9 mouse cellular contexts compared by ENCODE assay signal in the genomic region with DNA sequence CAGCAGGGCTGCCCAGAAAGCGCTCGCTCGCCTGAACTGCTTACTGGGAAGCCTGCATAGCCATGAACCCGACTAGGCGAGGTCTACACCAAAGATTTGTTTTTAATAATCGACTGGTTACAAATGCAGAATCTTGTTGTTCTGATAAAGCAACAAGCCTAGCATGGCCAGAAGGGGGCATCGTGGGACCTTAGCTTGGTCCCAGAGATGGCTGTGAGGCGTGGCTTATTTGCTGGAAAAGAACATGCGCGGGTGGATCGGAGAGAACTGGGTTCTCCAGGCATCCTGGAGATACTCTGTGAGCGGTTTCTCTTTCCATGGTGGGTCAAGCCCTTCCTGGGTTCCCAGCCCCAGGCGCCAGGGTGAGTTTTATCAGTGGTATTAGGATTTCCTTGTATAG. TPM values are rescaled to one million over a fixed set of nuclear protein-coding genes. Genes with fewer than 3 reads are reported as not detected.
A peak's percentile ranks its signal among the peaks of the same experiment; 100 is the strongest.
DNase-seq lines count a peak whose midpoint lies in the region; ATAC-seq and TF ChIP-seq lines count a peak whose summit lies in the region.
"Had no signal": no experiment of that assay in that cellular context is flagged by ENCODE, and none has a peak within 500 bp of the region (broad histone marks: within the 10 kb centered on the region; RNA-seq: fewer than 3 reads in every experiment).

No protein-coding gene starts in this region.

- H3K4me3 ChIP-seq in MEL (ENCODE audit: control insufficient read depth in 1 of 2, insufficient read depth in 1 of 2, low read depth in 2 of 2, low read length in 2 of 2): no peak overlapping the region
- no peak overlapping the region for H3K4me3 ChIP-seq in heart, embryonic 13.5 days
- H3K4me3 ChIP-seq in midbrain, embryonic 14.5 days (replicated peaks; ENCODE audit: low read depth, low read length): no peak overlapping the region

- no peaks in the 10 kb centered on the region for H3K79me2 ChIP-seq in MEL (ENCODE audit: control insufficient read depth, insufficient read depth, low read length, poor library complexity)

- H3K4me2 ChIP-seq in heart, embryonic 13.5 days: peak overlapping the region; percentile 22; the same call in 1 of the 2 replicates
- H3K4me2 ChIP-seq in midbrain, embryonic 14.5 days (ENCODE audit: low read length): peak overlapping the region; percentile 24; the same call in 1 of the 2 replicates

- H3K27ac ChIP-seq in MEL (ENCODE audit: control insufficient read depth, low read depth, low read length): no peak overlapping the region
- no peak overlapping the region for H3K27ac ChIP-seq in heart, embryonic 13.5 days (replicated peaks)
- no peak overlapping the region for H3K27ac ChIP-seq in midbrain, embryonic 14.5 days (replicated peaks; ENCODE audit: low read depth, low read length)

- H3K4me1 ChIP-seq in MEL (ENCODE audit: control insufficient read depth in 1 of 2, insufficient read depth in 2 of 2, low read length in 2 of 2): no peaks in the 10 kb centered on the region
- no peaks in the 10 kb centered on the region for H3K4me1 ChIP-seq in heart, embryonic 13.5 days
- no peaks in the 10 kb centered on the region for H3K4me1 ChIP-seq in midbrain, embryonic 14.5 days (ENCODE audit: control insufficient read depth, insufficient read depth, low read length)

- no peak for TF ChIP-seq RAD21 in MEL (IDR thresholded peaks at IDR 0.05; ENCODE audit: low read depth, low read length)

- TF ChIP-seq POLR2A in MEL (IDR thresholded peaks at IDR 0.05; ENCODE audit: control insufficient read depth in 1 of 2, insufficient read depth in 1 of 2, low read depth in 1 of 2, low read length in 2 of 2, poor library complexity in 1 of 2): no peak

- H3K9ac ChIP-seq in MEL (ENCODE audit: control insufficient read depth, low read depth, low read length, poor library complexity, severe bottlenecking): no peak overlapping the region
- H3K9ac ChIP-seq in heart, embryonic 13.5 days: no peak overlapping the region
- H3K9ac ChIP-seq in midbrain, embryonic 14.5 days (replicated peaks; ENCODE audit: low read length): no peak overlapping the region

- no peak for ATAC-seq in heart, embryonic 13.5 days (ENCODE audit: extremely low read depth, insufficient number of reproducible peaks, low FRiP score, low TSS enrichment)
- no peak for ATAC-seq in midbrain, embryonic 14.5 days (ENCODE audit: low FRiP score, low TSS enrichment)
- no peak for ATAC-seq in erythroid progenitor cell, adult 5-6 weeks (replicated peaks; ENCODE audit: low FRiP score, poor library complexity, severe bottlenecking)

- TF ChIP-seq CTCF in MEL (IDR thresholded peaks at IDR 0.05 in 2 of 3, conservative IDR thresholded peaks at IDR 0.05 in 1 of 3; ENCODE audit: control insufficient read depth in 1 of 3, insufficient read depth in 1 of 3, low read depth in 2 of 3, low read length in 3 of 3, poor library complexity in 1 of 3, severe bottlenecking in 1 of 3): peak in 2 of 3 experiments; percentile 19 to 28; a peak in 2 of 6 replicates

- no peaks in the 10 kb centered on the region for H3K9me3 ChIP-seq in MEL (replicated peaks; ENCODE audit: insufficient read depth, low read length)
- no peaks in the 10 kb centered on the region for H3K9me3 ChIP-seq in heart, embryonic 13.5 days
- H3K9me3 ChIP-seq in midbrain, embryonic 14.5 days (ENCODE audit: control insufficient read depth, low read length): no peaks in the 10 kb centered on the region

- WGBS in heart, embryonic 13.5 days: 33% methylated on average over 13 of the region's 13 CpGs
- 33% methylated on average over 13 of the region's 13 CpGs for WGBS in midbrain, embryonic 14.5 days

- H3K27me3 ChIP-seq in MEL (ENCODE audit: control insufficient read depth in 1 of 2, insufficient read depth in 2 of 2, low read length in 2 of 2): no peaks in the 10 kb centered on the region; a peak in 2 of 4 replicates
- H3K27me3 ChIP-seq in heart, embryonic 13.5 days (replicated peaks): no peaks in the 10 kb centered on the region
- no peaks in the 10 kb centered on the region for H3K27me3 ChIP-seq in midbrain, embryonic 14.5 days (ENCODE audit: control insufficient read depth, insufficient read depth, low read length)

- DNase-seq in adrenal gland, adult (ENCODE audit: inconsistent age in 2 of 2, low spot score in 1 of 2): peak; percentile 23 to 53
- no peak for DNase-seq in adrenal gland, postnatal 4 days (ENCODE audit: low spot score in 2 of 2)
- no peak for DNase-seq in MEL (ENCODE audit: low read depth, low spot score)
- DNase-seq in cerebellum, postnatal 36 days: peak; percentile 44 to 48
- DNase-seq in layer of hippocampus, adult 9-11 months: peak; percentile 84
- DNase-seq in midbrain, embryonic 14.5 days: peak; percentile 83

- no peaks in the 10 kb centered on the region for H3K36me3 ChIP-seq in MEL (ENCODE audit: control insufficient read depth in 1 of 2, insufficient read depth in 2 of 2, low read length in 2 of 2)
- H3K36me3 ChIP-seq in heart, embryonic 13.5 days: no peaks in the 10 kb centered on the region
- no peaks in the 10 kb centered on the region for H3K36me3 ChIP-seq in midbrain, embryonic 14.5 days (ENCODE audit: control insufficient read depth, insufficient read depth, low read length)

- no peak for TF ChIP-seq EP300 in MEL (IDR thresholded peaks at IDR 0.05; ENCODE audit: low read depth in 1 of 2, low read length in 2 of 2)

TF ChIP-seq in MEL, 35 proteins besides CTCF, POLR2A, EP300 and RAD21:
- TF ChIP-seq CHD1 (IDR thresholded peaks at IDR 0.05; ENCODE audit: low read depth, low read length): no peak
- TF ChIP-seq SIN3A (IDR thresholded peaks at IDR 0.05; ENCODE audit: low read length): no peak
- TF ChIP-seq ZKSCAN1 (IDR thresholded peaks at IDR 0.05; ENCODE audit: low read depth, low read length): no peak
- TF ChIP-seq CHD2 (IDR thresholded peaks at IDR 0.05; ENCODE audit: low read length): no peak
- TF ChIP-seq HCFC1 (IDR thresholded peaks at IDR 0.05; ENCODE audit: low read depth, low read length): no peak
- no peak for TF ChIP-seq TAL1 (IDR thresholded peaks at IDR 0.05; ENCODE audit: low read length)
- no peak for TF ChIP-seq ZC3H11A (IDR thresholded peaks at IDR 0.05; ENCODE audit: low read depth, low read length)
- no peak for TF ChIP-seq ELF1 (IDR thresholded peaks at IDR 0.05; ENCODE audit: low read depth, low read length)
- no peak for TF ChIP-seq SMC3 (IDR thresholded peaks at IDR 0.05; ENCODE audit: low read depth, low read length)
- no peak for TF ChIP-seq USF2 (IDR thresholded peaks at IDR 0.05; ENCODE audit: borderline replicate concordance in 1 of 2, insufficient read depth in 1 of 2, low read depth in 1 of 2, low read length in 2 of 2)
- TF ChIP-seq NELFE (IDR thresholded peaks at IDR 0.05; ENCODE audit: low read depth, low read length): no peak
- no peak for TF ChIP-seq TCF12 (IDR thresholded peaks at IDR 0.05; ENCODE audit: low read depth, low read length)
- TF ChIP-seq MEF2A (IDR thresholded peaks at IDR 0.05; ENCODE audit: extremely low read depth, insufficient replicate concordance, low read depth, low read length, poor library complexity, severe bottlenecking): no peak

RNA-seq across cellular contexts. Expression of a gene that starts 35.0 kb away (rescaled TPM):
- total RNA-seq in adrenal gland, postnatal 4 days (2021): not detected
- total RNA-seq in MEL (2012; rRNA removed): not detected in 2 replicates
- polyA plus RNA-seq in MEL (2012; ENCODE audit: insufficient read depth in 1 of 2, insufficient read length in 2 of 2, low read depth in 1 of 2, low replicate concordance in 2 of 2, missing spikeins in 1 of 2): not detected
- not detected in 2 replicates for polyA plus RNA-seq in heart, embryonic 13.5 days (2015; fragmentation: Nextera tagmentation; extraction: Ambion mirVana)
- polyA plus RNA-seq in midbrain, embryonic 14.5 days (2014; fragmentation: Nextera tagmentation; extraction: Ambion mirVana): not detected in 2 replicates
- total RNA-seq in erythroid progenitor cell, adult 5-6 weeks (2015; ENCODE audit: low replicate concordance): not detected in 2 replicates
- total RNA-seq in erythroid progenitor cell, adult 5-6 weeks (2017; ENCODE audit: low replicate concordance): not detected in 2 replicates
- polyA plus RNA-seq: C2C12 had no signal

RNA-seq across cellular contexts. Expression of a gene that starts 57.0 kb away (rescaled TPM):
- 1,000 to 10,000 TPM; 1,207 to 1,212 TPM for total RNA-seq in adrenal gland, postnatal 4 days (2021)
- 1,584 and 1,827 TPM in 2 replicates for total RNA-seq in MEL (2012; rRNA removed)
- polyA plus RNA-seq in MEL (2012; ENCODE audit: insufficient read depth in 1 of 2, insufficient read length in 2 of 2, low read depth in 1 of 2, low replicate concordance in 2 of 2, missing spikeins in 1 of 2): 1,000 to 10,000 TPM in 1 of 2 experiments, 100 to 1,000 TPM in 1; 726 to 4,532 TPM
- 944 and 956 TPM in 2 replicates for polyA plus RNA-seq in heart, embryonic 13.5 days (2015; fragmentation: Nextera tagmentation; extraction: Ambion mirVana)
- 1,176 and 1,335 TPM in 2 replicates for polyA plus RNA-seq in midbrain, embryonic 14.5 days (2014; fragmentation: Nextera tagmentation; extraction: Ambion mirVana)
- total RNA-seq in erythroid progenitor cell, adult 5-6 weeks (2015; ENCODE audit: low replicate concordance): 703 and 915 TPM in 2 replicates
- total RNA-seq in erythroid progenitor cell, adult 5-6 weeks (2017; ENCODE audit: low replicate concordance): 860 and 1,041 TPM in 2 replicates

Comparison
In these comparisons a context has a peak if more than half of its experiments do, and no peak if none do; other contexts are left out.
1. DNase-seq: peak in adrenal gland, adult (2 of 2), cerebellum, postnatal 36 days (2 of 2), layer of hippocampus, adult 9-11 months (single experiment) and midbrain, embryonic 14.5 days (single experiment); none in adrenal gland, postnatal 4 days (0 of 2) and MEL (single experiment).